Mouse (Mus musculus): ENCODE measurements at regions not wholly inside any gene's neighbourhood (a gene's known extent, or its start where the extent isn't known, plus 50 kb on each side); places are given as distances from the start of the nearest gene placed in this dataset.

DNA sequence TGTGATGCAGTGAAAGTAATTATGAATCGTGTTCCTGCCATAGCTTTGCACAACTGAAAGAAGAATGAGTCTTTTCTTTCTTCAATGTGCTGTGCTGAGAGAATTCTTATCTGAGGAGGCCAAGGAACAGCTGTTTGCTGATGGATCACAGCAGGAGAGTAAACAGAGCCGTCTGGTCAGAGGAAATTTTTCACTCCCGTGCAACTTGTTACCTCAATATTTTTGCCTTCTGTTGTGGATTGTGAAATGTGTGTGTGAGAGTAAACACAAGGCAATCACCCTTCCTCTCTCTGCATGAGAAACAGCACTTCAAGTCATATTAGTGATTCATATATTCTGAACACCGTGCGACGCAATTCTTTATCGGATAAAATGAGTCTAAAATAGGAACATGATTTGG, 171.9 kb downstream of the Epm2a start:
- DNase-seq (ENCODE audit: extremely low read depth) = no peak
- Histone ChIP-seq H3K27ac (ENCODE audit: insufficient read depth, low read depth) (no peak overlapping the region), H3K36me3 (replicated peaks in 1 of 2; ENCODE audit: control insufficient read depth in 1 of 2, insufficient read depth in 1 of 2, low read length in 1 of 2) (no peaks in the 10 kb centered on the region), H3K4me1 (ENCODE audit: control insufficient read depth in 1 of 2, insufficient read depth in 2 of 2) (no peaks in the 10 kb centered on the region), H3K9ac (ENCODE audit: insufficient read depth, low read depth) (no peak overlapping the region), H3K79me2 (replicated peaks; ENCODE audit: control insufficient read depth, extremely low read depth, insufficient read depth, poor library complexity, severe bottlenecking) (no peaks in the 10 kb centered on the region), H3K27me3 (replicated peaks) (no peaks in the 10 kb centered on the region), H3K4me2 (ENCODE audit: insufficient read depth, low read depth, poor library complexity, severe bottlenecking) (no peak overlapping the region), H3K4me3 (replicated peaks in 1 of 3; ENCODE audit: low read depth in 2 of 3, low read length in 2 of 3, poor library complexity in 1 of 3) (no peak overlapping the region), H3K9me3 (replicated peaks; ENCODE audit: low read length) (no peaks in the 10 kb centered on the region)
- in situ Hi-C loops (cut with MboI; ENCODE audit: low pct_ligation_motif_present, low pct_unique_long_range_greater_than_20kb, low sequenced_read_pairs) = no loop called here
- dilution Hi-C loops (cut with MboI; ENCODE audit: extremely low pct_ligation_motif_present, extremely low pct_unique_long_range_greater_than_20kb, low sequenced_read_pairs) = no loop called here
- TF ChIP-seq POLR2A (IDR thresholded peaks at IDR 0.05; ENCODE audit: low read depth, low read length) = no peak
- TF ChIP-seq HCFC1 (IDR thresholded peaks at IDR 0.05; ENCODE audit: low read depth, low read length) = no peak
- TF ChIP-seq CHD2 (IDR thresholded peaks at IDR 0.05; ENCODE audit: low read length) = no peak
- no peak for TF ChIP-seq MAX (IDR thresholded peaks at IDR 0.05; ENCODE audit: low read length)
- TF ChIP-seq JUN (IDR thresholded peaks at IDR 0.05; ENCODE audit: insufficient read depth, low read depth, low read length) = no peak
- no peak for TF ChIP-seq RAD21 (IDR thresholded peaks at IDR 0.05; ENCODE audit: low read depth, low read length)
- TF ChIP-seq RCOR1 (conservative IDR thresholded peaks at IDR 0.05; ENCODE audit: low read depth, low read length) = no peak
- TF ChIP-seq GABPA (IDR thresholded peaks at IDR 0.05; ENCODE audit: insufficient replicate concordance, low read depth, low read length) = no peak
- no peak for TF ChIP-seq MAFK (IDR thresholded peaks at IDR 0.05; ENCODE audit: insufficient replicate concordance, low read length)
- no peak for TF ChIP-seq EP300 (IDR thresholded peaks at IDR 0.05; ENCODE audit: low read length)
- TF ChIP-seq MYC (IDR thresholded peaks at IDR 0.05; ENCODE audit: low read depth, low read length) = no peak
- no peak for TF ChIP-seq CTCF (conservative IDR thresholded peaks at IDR 0.05 in 1 of 2, IDR thresholded peaks at IDR 0.05 in 1 of 2; ENCODE audit: low read depth in 2 of 2, low read length in 2 of 2)

DNA sequence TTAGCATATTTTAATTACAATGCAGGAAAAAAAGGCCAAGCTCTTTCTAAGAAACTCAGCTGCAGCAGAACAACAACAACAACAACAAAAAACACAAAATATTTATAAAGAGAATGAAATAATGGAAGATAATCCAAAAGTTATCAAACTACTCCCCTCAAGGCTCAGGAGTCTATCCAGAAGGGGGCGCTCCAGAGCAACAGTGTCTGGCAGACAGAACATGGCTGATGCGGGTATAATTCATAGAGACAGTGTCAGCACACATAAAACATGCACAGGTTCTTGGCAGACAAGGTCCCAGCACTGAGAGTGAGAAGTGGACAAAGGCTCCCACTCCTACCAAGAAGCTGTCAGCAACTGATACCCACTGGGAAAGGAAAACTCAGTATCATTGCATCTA, 173.9 kb downstream of the Epm2a start:
- no peak overlapping the region for H3K27ac ChIP-seq (ENCODE audit: insufficient read depth, low read depth)
- H3K4me3 ChIP-seq (replicated peaks in 1 of 3; ENCODE audit: low read depth in 2 of 3, low read length in 2 of 3, poor library complexity in 1 of 3) = no peak overlapping the region
- H3K79me2 ChIP-seq (replicated peaks; ENCODE audit: control insufficient read depth, extremely low read depth, insufficient read depth, poor library complexity, severe bottlenecking) = no peaks in the 10 kb centered on the region
- in situ Hi-C loops (cut with MboI; ENCODE audit: low pct_ligation_motif_present, low pct_unique_long_range_greater_than_20kb, low sequenced_read_pairs) (no loop called here), dilution Hi-C loops (cut with MboI; ENCODE audit: extremely low pct_ligation_motif_present, extremely low pct_unique_long_range_greater_than_20kb, low sequenced_read_pairs) (no loop called here)
- peak; percentile 20 to 41; a peak in 2 of 4 replicates for TF ChIP-seq CTCF (conservative IDR thresholded peaks at IDR 0.05 in 1 of 2, IDR thresholded peaks at IDR 0.05 in 1 of 2; ENCODE audit: low read depth in 2 of 2, low read length in 2 of 2)
- 0 out of 2 replicates have a peak, but pooled peaks have one; percentile 7 for TF ChIP-seq SMC3 (IDR thresholded peaks at IDR 0.05; ENCODE audit: low read depth, low read length)
- TF ChIP-seq GABPA (IDR thresholded peaks at IDR 0.05; ENCODE audit: insufficient replicate concordance, low read depth, low read length) = no peak
- no peak for TF ChIP-seq E2F4 (IDR thresholded peaks at IDR 0.05; ENCODE audit: insufficient replicate concordance, low read depth, low read length)
- no peaks in the 10 kb centered on the region for H3K27me3 ChIP-seq (replicated peaks)
- no peak overlapping the region for H3K4me2 ChIP-seq (ENCODE audit: insufficient read depth, low read depth, poor library complexity, severe bottlenecking)
- H3K9me3 ChIP-seq (replicated peaks; ENCODE audit: low read length) = no peaks in the 10 kb centered on the region
- H3K9ac ChIP-seq (ENCODE audit: insufficient read depth, low read depth) = no peak overlapping the region
- peak; percentile 30 for DNase-seq (ENCODE audit: extremely low read depth)
- H3K36me3 ChIP-seq (replicated peaks in 1 of 2; ENCODE audit: control insufficient read depth in 1 of 2, insufficient read depth in 1 of 2, low read length in 1 of 2) = no peaks in the 10 kb centered on the region
- no peaks in the 10 kb centered on the region for H3K4me1 ChIP-seq (ENCODE audit: control insufficient read depth in 1 of 2, insufficient read depth in 2 of 2)

DNA sequence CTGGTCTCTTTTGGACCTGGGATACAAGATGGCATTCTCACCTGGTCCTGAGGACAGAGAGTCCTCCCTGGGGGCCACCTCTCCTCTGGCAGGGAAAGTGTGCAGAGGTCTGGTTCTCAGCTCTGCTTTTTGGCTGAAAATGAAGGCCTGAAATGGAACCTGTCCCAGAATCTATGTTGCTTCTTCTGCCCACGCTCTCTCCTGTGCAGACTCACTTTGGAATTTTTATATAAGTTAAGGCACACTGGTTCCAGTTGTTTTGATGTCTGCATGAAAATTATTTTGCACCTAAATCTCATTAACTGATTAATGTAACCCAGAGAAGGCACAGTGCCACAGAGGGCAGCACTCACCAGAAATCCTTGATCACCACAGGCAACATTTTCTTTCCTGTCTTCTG, 188.1 kb downstream of the Epm2a start:
- dilution Hi-C loops (cut with MboI; ENCODE audit: extremely low pct_ligation_motif_present, extremely low pct_unique_long_range_greater_than_20kb, low sequenced_read_pairs) (no loop called here), in situ Hi-C loops (cut with MboI; ENCODE audit: low pct_ligation_motif_present, low pct_unique_long_range_greater_than_20kb, low sequenced_read_pairs) (no loop called here)
- H3K79me2 ChIP-seq (replicated peaks; ENCODE audit: control insufficient read depth, extremely low read depth, insufficient read depth, poor library complexity, severe bottlenecking) = no peaks in the 10 kb centered on the region
- DNase-seq (ENCODE audit: extremely low read depth) = no peak
- H3K9ac ChIP-seq (ENCODE audit: insufficient read depth, low read depth) = no peak overlapping the region
- H3K27ac ChIP-seq (ENCODE audit: insufficient read depth, low read depth) = no peak overlapping the region
- no peaks in the 10 kb centered on the region for H3K4me1 ChIP-seq (ENCODE audit: control insufficient read depth in 1 of 2, insufficient read depth in 2 of 2)
- no peaks in the 10 kb centered on the region for H3K27me3 ChIP-seq (replicated peaks)
- H3K4me2 ChIP-seq (ENCODE audit: insufficient read depth, low read depth, poor library complexity, severe bottlenecking) = no peak overlapping the region
- H3K36me3 ChIP-seq (replicated peaks in 1 of 2; ENCODE audit: control insufficient read depth in 1 of 2, insufficient read depth in 1 of 2, low read length in 1 of 2) = no peaks in the 10 kb centered on the region
- TF ChIP-seq USF2 (conservative IDR thresholded peaks at IDR 0.05; ENCODE audit: low read depth, low read length) = no peak
- no peak for TF ChIP-seq NELFE (IDR thresholded peaks at IDR 0.05; ENCODE audit: low read depth, low read length)
- no peak for TF ChIP-seq JUND (conservative IDR thresholded peaks at IDR 0.05; ENCODE audit: low read depth, low read length)
- no peak for TF ChIP-seq MXI1 (IDR thresholded peaks at IDR 0.05; ENCODE audit: low read depth, low read length)
- TF ChIP-seq RCOR1 (conservative IDR thresholded peaks at IDR 0.05; ENCODE audit: low read depth, low read length) = no peak
- TF ChIP-seq JUN (IDR thresholded peaks at IDR 0.05; ENCODE audit: insufficient read depth, low read depth, low read length) = no peak
- no peak for TF ChIP-seq TBP (conservative IDR thresholded peaks at IDR 0.05; ENCODE audit: low read depth, low read length)
- no peak for TF ChIP-seq ELF1 (IDR thresholded peaks at IDR 0.05; ENCODE audit: low read depth, low read length)
- TF ChIP-seq MAFK (IDR thresholded peaks at IDR 0.05; ENCODE audit: insufficient replicate concordance, low read length) = no peak
- no peak for TF ChIP-seq SMC3 (IDR thresholded peaks at IDR 0.05; ENCODE audit: low read depth, low read length)
- no peak for TF ChIP-seq UBTF (IDR thresholded peaks at IDR 0.05; ENCODE audit: low read depth, low read length)
- TF ChIP-seq IRF4 (IDR thresholded peaks at IDR 0.05; ENCODE audit: low read depth, low read length) = no peak
- TF ChIP-seq E2F4 (IDR thresholded peaks at IDR 0.05; ENCODE audit: insufficient replicate concordance, low read depth, low read length) = no peak
- TF ChIP-seq CHD2 (IDR thresholded peaks at IDR 0.05; ENCODE audit: low read length) = no peak
- TF ChIP-seq HCFC1 (IDR thresholded peaks at IDR 0.05; ENCODE audit: low read depth, low read length) = no peak
- no peak for TF ChIP-seq SIN3A (IDR thresholded peaks at IDR 0.05; ENCODE audit: low read length)
- TF ChIP-seq MYC (IDR thresholded peaks at IDR 0.05; ENCODE audit: low read depth, low read length) = no peak
- no peak for TF ChIP-seq NRF1 (IDR thresholded peaks at IDR 0.05; ENCODE audit: low read depth, low read length)
- TF ChIP-seq CHD1 (IDR thresholded peaks at IDR 0.05; ENCODE audit: low read depth, low read length) = no peak
- no peak overlapping the region for H3K4me3 ChIP-seq (replicated peaks in 1 of 3; ENCODE audit: low read depth in 2 of 3, low read length in 2 of 3, poor library complexity in 1 of 3)
- H3K9me3 ChIP-seq (replicated peaks; ENCODE audit: low read length) = no peaks in the 10 kb centered on the region

Measured in CH12.LX (cell line).